Mouse (Mus musculus): ENCODE measurements at regions not wholly inside any gene's neighbourhood (a gene's known extent, or its start where the extent isn't known, plus 50 kb on each side); places are given as distances from the start of the nearest gene placed in this dataset.
"Not testable (repeated sequence)": the region's sequence is repeated elsewhere in the genome, so short reads cannot be mapped to it uniquely, and the experiment has no call there.

DNA sequence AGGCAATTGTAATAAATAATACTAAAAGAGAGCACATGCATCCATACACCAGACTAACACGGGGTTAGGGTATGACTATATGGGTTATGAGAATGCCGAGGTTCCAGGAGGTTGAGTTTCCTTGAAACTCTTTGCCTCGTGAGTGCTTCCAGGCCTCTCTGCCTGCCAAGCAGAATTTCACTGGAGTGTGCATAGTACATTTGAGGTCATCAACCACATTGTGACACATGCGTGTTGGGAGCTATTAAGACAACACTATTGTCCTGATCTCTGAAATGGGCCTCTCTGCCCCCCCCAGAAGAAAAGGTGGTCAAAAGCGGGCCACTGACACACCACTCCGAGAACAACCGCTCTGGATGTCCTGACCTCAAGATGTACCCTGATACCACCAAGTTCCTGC is 655.8 kb downstream of the Hdgfl1 start:
- 87% methylated on average over 7 of the region's 7 CpGs for WGBS

DNA sequence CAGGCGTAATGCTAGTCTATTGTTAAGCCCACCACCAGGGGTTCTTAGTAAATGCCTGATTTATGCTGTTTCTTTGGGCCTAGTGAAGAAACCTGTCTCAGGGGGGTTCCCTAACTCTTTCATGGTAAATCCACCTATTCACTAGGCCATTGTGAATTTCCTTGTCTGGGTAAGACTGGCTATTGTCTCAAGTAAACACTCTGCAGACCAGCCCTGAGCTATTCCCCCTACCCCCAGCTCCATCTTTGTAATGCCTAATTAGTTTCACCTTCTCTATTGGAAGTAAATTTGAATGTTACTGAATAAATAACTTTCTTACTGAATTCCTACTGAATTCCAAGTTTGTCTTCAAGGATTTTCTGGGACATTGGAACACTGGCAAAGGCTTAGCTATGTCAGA is 656.2 kb downstream of the Hdgfl1 start:
- H3K4me3 ChIP-seq (replicated peaks); H3K27ac ChIP-seq; H3K9me3 ChIP-seq; H3K27me3 ChIP-seq (replicated peaks); ATAC-seq (ENCODE audit: insufficient read depth, low FRiP score, low read depth); H3K9ac ChIP-seq; H3K36me3 ChIP-seq; H3K4me2 ChIP-seq; H3K4me1 ChIP-seq: not testable (repeated sequence)
- 69% methylated on average over 1 of the region's 1 CpGs for WGBS

More for the DNA sequence above, 655.8 kb downstream of the Hdgfl1 start:
- Histone ChIP-seq H3K9ac (no peak overlapping the region), H3K36me3 (no peaks in the 10 kb centered on the region), H3K4me3 (replicated peaks) (no peak overlapping the region), H3K27me3 (replicated peaks) (no peaks in the 10 kb centered on the region), H3K27ac (no peak overlapping the region), H3K4me1 (no peaks in the 10 kb centered on the region), H3K9me3 (no peaks in the 10 kb centered on the region), H3K4me2 (no peak overlapping the region)
- ATAC-seq (ENCODE audit: insufficient read depth, low FRiP score, low read depth), result no peak

DNA sequence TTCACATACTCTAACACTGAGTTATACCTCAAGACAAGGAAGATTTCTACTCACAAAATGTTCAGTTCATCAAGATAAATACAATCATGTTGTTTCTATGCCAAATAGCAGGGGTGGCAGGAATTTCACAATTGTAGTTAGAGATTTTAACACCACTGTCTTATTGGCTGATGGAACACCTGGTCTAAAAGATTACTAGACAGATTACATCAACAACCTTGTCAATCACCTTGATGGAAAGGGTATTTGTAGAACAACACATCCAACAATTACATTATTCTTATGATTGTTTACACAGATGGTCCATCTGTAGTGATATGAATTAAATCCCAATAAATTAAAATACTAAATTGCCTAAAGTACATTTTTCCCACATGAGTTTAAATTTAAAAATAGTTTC is 657.4 kb downstream of the Hdgfl1 start:
- no peaks in the 10 kb centered on the region for H3K36me3 ChIP-seq
- no peak overlapping the region for H3K9ac ChIP-seq
- no peaks in the 10 kb centered on the region for H3K9me3 ChIP-seq
- H3K27ac ChIP-seq, result no peak overlapping the region
- H3K27me3 ChIP-seq (replicated peaks), result no peaks in the 10 kb centered on the region
- no peaks in the 10 kb centered on the region for H3K4me1 ChIP-seq
- no peak overlapping the region for H3K4me3 ChIP-seq (replicated peaks)
- no peak overlapping the region for H3K4me2 ChIP-seq
- ATAC-seq (ENCODE audit: insufficient read depth, low FRiP score, low read depth), result no peak

DNA sequence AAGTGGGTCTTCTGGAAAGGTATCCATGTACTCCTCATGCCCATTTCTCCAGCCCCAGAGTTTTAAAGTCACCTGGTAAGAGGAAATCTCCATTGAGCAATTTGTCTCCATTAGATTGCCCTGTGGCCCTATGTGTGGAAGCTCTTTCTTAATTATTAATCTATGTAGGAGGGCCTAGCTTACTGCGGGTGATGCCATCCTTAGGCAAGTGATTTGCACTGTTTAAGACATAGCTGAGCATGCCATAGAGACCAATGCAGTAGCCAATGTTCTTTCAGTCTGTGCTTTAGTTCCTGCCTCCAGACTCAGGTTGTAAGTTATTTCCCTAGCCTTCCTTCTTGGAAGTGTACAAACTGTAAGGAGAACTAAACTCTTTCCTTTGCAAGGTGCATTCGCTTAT is 661.0 kb downstream of the Hdgfl1 start:
- no peak overlapping the region for H3K27ac ChIP-seq
- H3K4me3 ChIP-seq (replicated peaks), result no peak overlapping the region
- no peaks in the 10 kb centered on the region for H3K27me3 ChIP-seq (replicated peaks)
- no peak overlapping the region for H3K9ac ChIP-seq
- H3K4me2 ChIP-seq, result no peak overlapping the region
- H3K9me3 ChIP-seq, result no peaks in the 10 kb centered on the region
- H3K4me1 ChIP-seq, result no peaks in the 10 kb centered on the region
- WGBS, result 92% methylated on average over 2 of the region's 2 CpGs
- ATAC-seq (ENCODE audit: insufficient read depth, low FRiP score, low read depth), result no peak
- H3K36me3 ChIP-seq, result no peaks in the 10 kb centered on the region

DNA sequence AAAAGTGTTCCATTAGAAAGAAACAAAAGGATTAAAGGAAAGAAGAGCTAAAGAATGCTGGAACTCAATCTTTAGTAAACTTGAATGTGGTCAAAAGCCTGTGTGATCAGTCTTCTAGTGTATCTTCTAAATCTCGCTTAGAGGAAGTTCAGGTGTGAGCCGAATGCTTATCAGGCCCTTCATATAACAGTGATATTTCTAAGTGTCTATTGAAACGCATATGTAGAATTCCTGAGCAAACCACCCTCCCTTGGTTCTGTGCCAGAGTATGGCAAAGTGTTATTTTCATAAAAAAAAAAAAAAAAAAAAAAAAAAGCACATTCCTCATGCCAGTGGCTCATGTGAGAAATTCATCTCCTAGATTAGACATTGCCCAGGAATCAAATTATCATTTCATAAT is 681.2 kb downstream of the Hdgfl1 start:
- 69% methylated on average over 3 of the region's 3 CpGs for WGBS
- H3K4me3 ChIP-seq (replicated peaks), result no peak overlapping the region
- H3K4me1 ChIP-seq, result no peaks in the 10 kb centered on the region
- H3K4me2 ChIP-seq, result no peak overlapping the region
- no peak overlapping the region for H3K27ac ChIP-seq
- no peak for ATAC-seq (ENCODE audit: insufficient read depth, low FRiP score, low read depth)
- no peaks in the 10 kb centered on the region for H3K36me3 ChIP-seq
- H3K27me3 ChIP-seq (replicated peaks), result no peaks in the 10 kb centered on the region
- no peak overlapping the region for H3K9ac ChIP-seq
- H3K9me3 ChIP-seq, result no peaks in the 10 kb centered on the region

DNA sequence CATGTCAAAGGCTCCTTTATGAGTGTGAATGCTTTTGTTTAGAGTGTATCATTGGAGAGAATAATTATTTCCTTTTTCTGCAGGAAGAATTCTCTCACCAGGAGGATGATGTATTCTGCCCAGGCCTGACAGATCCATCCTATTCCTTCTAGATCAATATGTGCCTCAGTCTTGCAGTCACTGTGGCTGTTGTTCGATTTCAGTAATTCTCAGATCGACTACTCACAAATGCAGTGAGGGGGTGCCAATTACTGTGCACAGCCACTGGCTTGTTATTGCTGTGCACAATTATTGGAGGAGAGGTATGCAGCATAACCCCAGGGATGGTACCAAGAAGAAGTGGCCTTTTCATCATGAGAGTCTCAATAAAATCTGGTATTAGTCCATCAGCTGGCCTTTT is 689.2 kb downstream of the Hdgfl1 start:
- 79% methylated on average over 2 of the region's 2 CpGs for WGBS
- Histone ChIP-seq H3K27ac (no peak overlapping the region), H3K9me3 (no peaks in the 10 kb centered on the region), H3K4me2 (no peak overlapping the region), H3K4me1 (no peaks in the 10 kb centered on the region), H3K9ac (no peak overlapping the region), H3K36me3 (no peaks in the 10 kb centered on the region), H3K27me3 (replicated peaks) (no peaks in the 10 kb centered on the region), H3K4me3 (replicated peaks) (no peak overlapping the region)
- no peak for ATAC-seq (ENCODE audit: insufficient read depth, low FRiP score, low read depth)

DNA sequence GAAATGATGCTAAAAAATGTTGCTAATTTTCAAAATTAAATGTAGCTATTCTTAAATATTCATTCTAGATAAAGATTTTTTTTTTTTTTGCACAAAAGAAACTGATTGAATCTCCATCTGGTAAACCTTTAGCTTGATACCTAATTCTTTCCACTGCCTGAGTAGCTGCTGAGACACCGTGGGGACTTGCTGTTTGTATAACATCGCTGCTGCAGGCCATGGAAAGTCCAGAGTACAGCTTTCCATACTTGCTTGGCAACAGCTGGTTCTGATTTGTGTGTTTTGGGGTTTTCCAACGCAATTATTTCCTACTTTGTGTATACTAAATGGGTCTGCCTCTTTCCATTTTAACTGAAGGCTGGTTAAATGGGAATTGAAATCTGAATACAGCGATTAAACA is 689.7 kb downstream of the Hdgfl1 start:
- no peak overlapping the region for H3K9ac ChIP-seq
- no peaks in the 10 kb centered on the region for H3K36me3 ChIP-seq
- H3K27me3 ChIP-seq (replicated peaks), result no peaks in the 10 kb centered on the region
- no peak overlapping the region for H3K27ac ChIP-seq
- no peak for ATAC-seq (ENCODE audit: insufficient read depth, low FRiP score, low read depth)
- H3K4me2 ChIP-seq, result no peak overlapping the region
- H3K4me1 ChIP-seq, result no peaks in the 10 kb centered on the region
- 41% methylated on average over 4 of the region's 4 CpGs for WGBS
- no peak overlapping the region for H3K4me3 ChIP-seq (replicated peaks)
- H3K9me3 ChIP-seq, result no peaks in the 10 kb centered on the region

DNA sequence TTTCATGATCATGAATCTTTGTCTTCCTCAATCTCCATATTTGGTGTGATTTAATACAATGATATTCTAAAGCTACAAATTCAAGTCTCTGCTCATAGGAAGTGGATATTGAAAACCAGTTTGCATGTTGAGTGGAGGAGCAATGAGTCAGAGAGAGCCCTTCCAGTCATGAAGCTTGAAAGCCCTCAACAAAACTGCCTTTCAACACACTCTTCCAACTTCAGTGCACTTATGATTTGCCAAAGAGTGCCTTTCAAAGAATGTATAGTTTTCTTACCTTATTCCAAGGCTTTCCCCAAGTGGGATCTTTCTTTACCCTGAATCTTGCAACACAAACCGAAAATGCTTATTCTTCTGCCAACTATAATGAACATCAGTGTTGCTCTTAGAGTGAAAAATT is 690.6 kb downstream of the Hdgfl1 start:
- Histone ChIP-seq H3K4me1 (no peaks in the 10 kb centered on the region), H3K36me3 (no peaks in the 10 kb centered on the region), H3K4me3 (replicated peaks) (no peak overlapping the region), H3K27me3 (replicated peaks) (no peaks in the 10 kb centered on the region), H3K27ac (no peak overlapping the region), H3K9ac (no peak overlapping the region), H3K9me3 (no peaks in the 10 kb centered on the region), H3K4me2 (no peak overlapping the region)
- 83% methylated on average over 1 of the region's 1 CpGs for WGBS
- no peak for ATAC-seq (ENCODE audit: insufficient read depth, low FRiP score, low read depth)

DNA sequence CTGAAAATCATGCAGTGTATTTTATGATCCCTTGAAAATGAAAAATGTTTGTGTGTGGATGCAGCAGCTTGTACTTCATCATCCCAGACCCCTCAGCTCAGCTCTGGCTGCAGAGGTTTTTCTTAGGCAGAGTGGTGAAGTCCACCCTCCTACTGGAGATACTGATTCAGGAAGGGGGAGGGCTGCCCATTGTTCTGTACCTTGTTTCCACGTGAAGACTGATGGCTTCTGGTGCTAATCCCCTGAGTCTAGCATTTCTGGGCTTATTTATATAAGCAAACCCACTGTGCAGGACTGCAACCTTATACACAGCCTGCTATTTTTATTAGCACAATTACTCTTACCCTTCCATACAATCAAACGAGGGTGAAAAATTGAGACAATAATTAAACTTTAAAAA is 708.6 kb downstream of the Hdgfl1 start:
- 20% methylated on average over 2 of the region's 2 CpGs for WGBS
- Histone ChIP-seq H3K4me2 (no peak overlapping the region), H3K27me3 (replicated peaks) (no peaks in the 10 kb centered on the region), H3K36me3 (no peaks in the 10 kb centered on the region), H3K9me3 (no peaks in the 10 kb centered on the region), H3K4me3 (replicated peaks) (no peak overlapping the region), H3K27ac (no peak overlapping the region), H3K9ac (no peak overlapping the region), H3K4me1 (no peaks in the 10 kb centered on the region)
- no peak for ATAC-seq (ENCODE audit: insufficient read depth, low FRiP score, low read depth)

DNA sequence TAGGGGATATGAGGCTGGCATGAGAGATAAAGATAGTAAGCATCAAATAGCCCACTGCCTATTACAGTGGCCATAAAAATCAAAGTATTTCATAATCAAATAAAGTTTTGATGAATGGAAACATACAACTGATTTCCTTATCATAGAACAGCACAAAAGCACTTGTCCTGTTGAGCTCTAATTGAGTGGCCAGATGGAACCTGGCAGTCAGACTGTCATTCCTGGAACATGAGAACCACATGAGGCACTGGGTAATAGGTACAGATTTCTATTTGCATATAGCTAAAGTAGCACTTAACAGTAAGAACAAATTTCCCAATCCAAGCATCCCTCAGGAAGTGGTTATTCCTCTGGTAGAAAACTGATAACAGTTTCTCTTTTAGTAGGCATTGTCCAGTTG is 732.3 kb downstream of the Hdgfl1 start:
- Histone ChIP-seq H3K4me1 (no peaks in the 10 kb centered on the region), H3K9me3 (no peaks in the 10 kb centered on the region), H3K9ac (no peak overlapping the region), H3K27ac (no peak overlapping the region), H3K36me3 (no peaks in the 10 kb centered on the region), H3K4me2 (no peak overlapping the region), H3K27me3 (replicated peaks) (no peaks in the 10 kb centered on the region), H3K4me3 (replicated peaks) (no peak overlapping the region)
- no peak for ATAC-seq (ENCODE audit: insufficient read depth, low FRiP score, low read depth)

DNA sequence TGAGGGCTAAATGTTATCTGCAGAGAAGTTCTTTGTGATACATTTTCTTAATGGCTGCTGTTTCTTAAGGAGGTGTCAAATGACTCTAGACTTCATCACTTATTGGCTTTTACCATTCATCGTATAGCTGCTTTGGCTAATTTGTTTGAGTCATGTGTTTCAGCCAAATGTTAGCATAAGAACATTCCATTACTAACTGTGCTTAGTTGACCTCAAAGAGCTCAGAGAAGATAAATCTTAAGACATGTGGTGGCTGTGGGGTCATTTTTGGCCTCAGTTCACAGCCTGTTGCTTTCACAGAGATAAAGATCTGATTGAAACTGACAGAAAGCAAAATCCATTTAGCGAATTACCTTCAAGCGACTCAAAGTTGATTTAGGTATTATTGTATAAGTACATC is 743.6 kb downstream of the Hdgfl1 start:
- Histone ChIP-seq H3K27ac (no peak overlapping the region), H3K4me3 (replicated peaks) (no peak overlapping the region), H3K9me3 (no peaks in the 10 kb centered on the region), H3K4me2 (no peak overlapping the region), H3K9ac (no peak overlapping the region), H3K4me1 (no peaks in the 10 kb centered on the region), H3K27me3 (replicated peaks) (no peaks in the 10 kb centered on the region), H3K36me3 (no peaks in the 10 kb centered on the region)
- ATAC-seq (ENCODE audit: insufficient read depth, low FRiP score, low read depth), result no peak
- 24% methylated on average over 3 of the region's 3 CpGs for WGBS

DNA sequence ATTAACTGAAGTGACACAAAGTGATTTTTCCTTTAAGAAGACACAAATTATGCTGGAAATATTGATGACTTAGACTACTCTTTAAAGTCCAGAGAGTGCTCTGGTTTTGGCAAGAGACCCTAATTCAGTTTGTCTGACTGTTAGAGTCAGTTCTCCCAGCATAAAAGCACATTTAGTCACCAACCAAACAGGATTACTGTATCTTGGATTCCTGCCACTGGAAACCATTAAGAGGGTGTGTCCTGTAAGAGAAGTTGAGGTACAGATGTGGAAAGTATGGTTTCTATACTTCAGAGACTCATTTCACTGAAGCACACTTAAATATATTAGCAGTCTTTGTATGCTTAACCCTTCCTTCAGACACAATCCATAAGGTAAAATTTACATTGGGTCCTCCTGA is 745.3 kb downstream of the Hdgfl1 start:
- H3K27me3 ChIP-seq (replicated peaks), result no peaks in the 10 kb centered on the region
- H3K4me1 ChIP-seq, result no peaks in the 10 kb centered on the region
- no peaks in the 10 kb centered on the region for H3K9me3 ChIP-seq
- H3K4me2 ChIP-seq, result no peak overlapping the region
- no peak overlapping the region for H3K4me3 ChIP-seq (replicated peaks)
- ATAC-seq (ENCODE audit: insufficient read depth, low FRiP score, low read depth), result no peak
- H3K36me3 ChIP-seq, result no peaks in the 10 kb centered on the region
- H3K9ac ChIP-seq, result no peak overlapping the region
- H3K27ac ChIP-seq, result no peak overlapping the region

DNA sequence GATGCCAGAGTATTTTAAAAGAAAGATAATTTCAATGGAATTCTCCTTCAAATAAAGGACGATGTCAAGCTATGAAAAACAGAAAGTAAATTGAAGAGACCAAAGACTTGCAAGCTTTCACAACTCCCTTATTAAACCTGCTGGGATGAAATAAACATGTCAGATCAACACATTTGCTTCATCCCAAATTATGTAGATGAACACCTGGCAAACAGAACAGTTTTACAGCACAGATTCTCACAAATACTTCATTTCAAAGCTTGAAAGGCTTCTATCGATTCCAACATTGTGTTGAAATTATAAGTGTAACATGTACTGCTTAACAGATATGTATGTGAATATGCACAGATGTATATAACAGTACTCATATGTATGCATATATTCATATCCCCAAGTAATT is 749.5 kb downstream of the Hdgfl1 start:
- H3K9ac ChIP-seq, result no peak overlapping the region
- no peaks in the 10 kb centered on the region for H3K27me3 ChIP-seq (replicated peaks)
- 87% methylated on average over 2 of the region's 2 CpGs for WGBS
- no peak overlapping the region for H3K4me3 ChIP-seq (replicated peaks)
- no peaks in the 10 kb centered on the region for H3K4me1 ChIP-seq
- no peak overlapping the region for H3K4me2 ChIP-seq
- H3K27ac ChIP-seq, result no peak overlapping the region
- H3K36me3 ChIP-seq, result no peaks in the 10 kb centered on the region
- H3K9me3 ChIP-seq, result no peaks in the 10 kb centered on the region
- no peak for ATAC-seq (ENCODE audit: insufficient read depth, low FRiP score, low read depth)
